Mouse (Mus musculus) stomach, postnatal 0 days (tissue): ENCODE results near the gene Flad1.

Experiments
- CTCF ChIP-seq: IDR thresholded peaks from 2 replicates; pipeline ENCODE4 v1.5.1; 2016; ENCODE audit warnings: antibody characterized with exemption, low read depth, mild to moderate bottlenecking, moderate library complexity
- EP300 ChIP-seq: optimal IDR thresholded peaks from 2 replicates; pipeline ENCODE3; 2016; ENCODE audit warnings: antibody characterized with exemption

GRCm38 (mm10) chr3:89382950-89383349 is 28.7 kb downstream of the Flad1 start:
- no peak for TF ChIP-seq CTCF
- TF ChIP-seq EP300: no peak
